Mouse (Mus musculus) liver, postnatal 0 days (tissue): ENCODE data around the gene Magi2.

Experiments
- CTCF ChIP-seq: sonication (generic); IDR thresholded peaks from 2 replicates; pipeline ENCODE4 v1.5.1; 2016; ENCODE audit warnings: antibody characterized with exemption, low read depth
- EP300 ChIP-seq: IDR thresholded peaks from 2 replicates; pipeline ENCODE4 v1.6.1; 2016; ENCODE audit warnings: antibody characterized with exemption, low read depth, mild to moderate bottlenecking

DNA sequence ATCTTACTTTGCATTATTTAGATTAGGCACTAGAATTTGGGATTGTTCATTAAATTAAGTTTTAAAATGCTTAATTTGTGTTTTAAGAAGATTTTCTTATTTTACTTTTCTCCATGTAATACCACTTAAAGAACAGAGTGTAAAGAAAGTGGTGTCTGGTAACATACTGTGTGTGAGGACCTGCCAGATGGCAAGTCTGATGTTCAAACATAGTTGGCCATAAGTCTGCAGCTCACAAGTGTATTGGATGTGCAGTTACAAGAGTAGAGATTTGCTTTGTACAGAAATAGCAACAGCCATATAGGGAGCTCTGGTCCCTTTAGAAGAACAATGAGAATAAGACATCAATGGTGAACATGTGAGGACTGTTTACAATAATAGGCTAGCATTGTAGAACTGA lies 15.0 kb downstream of the Magi2 start:
- TF ChIP-seq CTCF (no peak), EP300 (no peak)
